Mouse (Mus musculus): Measurements from ENCODE around the gene Dohh.

Gene Dohh

GRCm38 (mm10) chr10:81383802-81384604 lies at the start of gene Dohh, which contains the start of gene Gm48551:
Gene Dohh, plus strand, starts transcription at chr10:81384428.
Gene Gm48551, plus strand, starts transcription at chr10:81384466.
- peak; percentile 97 for DNase-seq (ENCODE audit: low spot score in 2 of 2)

- no peak for DNase-seq (ENCODE audit: low spot score in 2 of 2)
Observed at GRCm38 (mm10) chr10:81335393-81336340, 48.6 kb upstream of the Dohh start.

DNA sequence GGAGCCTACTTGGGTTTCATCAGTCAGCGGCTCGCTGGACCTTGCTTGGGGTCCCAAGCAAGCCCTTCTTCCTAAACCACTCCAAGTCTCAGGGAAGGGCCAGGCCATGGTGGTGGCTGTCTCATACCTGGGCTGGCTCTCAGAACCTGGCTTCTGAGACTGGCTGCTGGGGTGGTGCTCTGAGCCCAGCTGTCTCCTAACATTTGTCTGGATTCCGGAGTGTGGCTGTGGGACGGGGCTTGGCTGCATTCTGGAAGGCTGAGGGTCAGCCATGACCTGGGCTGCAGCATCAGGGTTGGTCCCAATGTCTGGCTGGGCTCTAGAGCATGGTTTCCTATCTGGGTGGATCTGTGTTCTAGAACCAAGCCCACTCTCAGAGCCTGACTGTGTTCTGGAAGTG lies 47.7 kb upstream of the Dohh start:
- no peak for DNase-seq (ENCODE audit: low spot score in 2 of 2)

- DNase-seq (ENCODE audit: low spot score in 2 of 2), result no peak
Observed at GRCm38 (mm10) chr10:81340551-81341332, 43.5 kb upstream of the Dohh start.

DNA sequence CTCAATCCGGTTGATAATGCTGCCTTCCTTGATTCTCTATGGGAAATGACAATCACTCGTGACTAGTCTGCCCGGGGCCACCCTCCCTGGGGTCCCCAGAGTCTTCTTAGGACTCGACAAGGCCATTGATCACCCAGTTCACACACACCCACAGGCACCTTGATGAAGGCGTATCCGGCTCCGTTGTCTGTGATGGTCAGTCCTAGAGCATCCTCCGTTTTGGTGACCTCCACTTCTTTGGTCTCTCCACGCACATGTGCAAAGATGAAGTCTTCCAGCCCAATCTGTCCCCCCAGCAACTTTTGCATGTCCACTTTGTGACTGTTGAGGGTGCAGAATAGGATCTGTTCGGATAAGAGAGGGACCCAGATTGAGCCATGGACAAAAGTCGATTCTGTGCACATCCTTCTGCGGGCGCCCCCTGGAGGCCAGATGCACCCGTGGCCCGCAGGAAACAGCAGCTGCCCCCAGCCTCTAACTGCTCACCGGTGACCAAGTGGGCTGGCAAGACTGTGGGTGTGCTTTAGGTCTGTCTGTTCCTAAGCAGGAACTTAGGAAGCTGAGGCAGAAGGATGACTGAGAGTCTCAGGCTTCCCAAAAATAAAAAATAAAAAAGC lies 42.8 kb upstream of the Dohh start:
- peak in 1 of 2 experiments; percentile 71 for DNase-seq (ENCODE audit: low spot score in 2 of 2)

GRCm38 (mm10) chr10:81342686-81343505 lies 41.3 kb upstream of the Dohh start, which contains the start of gene Gipc3:
Gene Gipc3, minus strand, starts transcription at chr10:81343266.
- DNase-seq (ENCODE audit: low spot score in 2 of 2), result no peak

DNA sequence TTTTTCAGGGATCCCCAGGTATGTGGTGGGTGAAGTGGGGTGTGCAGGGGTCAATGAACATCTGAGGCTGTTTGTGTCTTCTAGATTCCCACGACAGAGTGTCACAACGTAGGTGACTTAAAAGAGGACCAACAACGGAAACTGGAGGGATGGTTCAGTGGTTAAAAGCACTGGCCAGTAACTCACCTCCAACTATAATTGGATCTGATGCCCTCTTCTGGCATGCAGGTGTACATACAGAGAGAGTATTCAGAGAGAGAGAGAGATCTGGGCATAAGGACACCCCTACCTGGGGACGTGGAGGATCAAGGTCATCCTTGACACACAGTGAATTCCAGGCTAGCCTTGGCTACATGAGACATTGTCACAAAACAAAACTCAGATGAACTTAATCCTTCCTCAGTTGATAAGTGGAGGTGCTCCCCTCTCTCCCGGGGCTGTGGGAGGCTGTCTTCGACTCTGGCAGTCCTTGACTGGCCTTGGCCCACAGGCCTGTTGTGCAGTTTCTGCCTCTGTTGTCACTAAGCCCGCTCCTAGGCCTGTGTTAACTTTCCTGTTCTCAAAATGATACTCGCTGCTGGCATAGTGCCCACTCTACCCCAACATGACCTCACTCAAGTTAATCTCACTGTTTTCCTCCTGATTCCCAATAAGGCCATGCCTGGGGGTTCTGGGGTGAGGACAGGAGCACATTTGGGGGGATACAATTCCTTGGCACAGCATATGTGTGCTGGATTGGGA lies 39.6 kb upstream of the Dohh start:
- peak; percentile 21 to 47 for DNase-seq (ENCODE audit: low spot score in 2 of 2)

GRCm38 (mm10) chr10:81345162-81345534 lies 39.1 kb upstream of the Dohh start:
- DNase-seq (ENCODE audit: low spot score in 2 of 2), result no peak

DNA sequence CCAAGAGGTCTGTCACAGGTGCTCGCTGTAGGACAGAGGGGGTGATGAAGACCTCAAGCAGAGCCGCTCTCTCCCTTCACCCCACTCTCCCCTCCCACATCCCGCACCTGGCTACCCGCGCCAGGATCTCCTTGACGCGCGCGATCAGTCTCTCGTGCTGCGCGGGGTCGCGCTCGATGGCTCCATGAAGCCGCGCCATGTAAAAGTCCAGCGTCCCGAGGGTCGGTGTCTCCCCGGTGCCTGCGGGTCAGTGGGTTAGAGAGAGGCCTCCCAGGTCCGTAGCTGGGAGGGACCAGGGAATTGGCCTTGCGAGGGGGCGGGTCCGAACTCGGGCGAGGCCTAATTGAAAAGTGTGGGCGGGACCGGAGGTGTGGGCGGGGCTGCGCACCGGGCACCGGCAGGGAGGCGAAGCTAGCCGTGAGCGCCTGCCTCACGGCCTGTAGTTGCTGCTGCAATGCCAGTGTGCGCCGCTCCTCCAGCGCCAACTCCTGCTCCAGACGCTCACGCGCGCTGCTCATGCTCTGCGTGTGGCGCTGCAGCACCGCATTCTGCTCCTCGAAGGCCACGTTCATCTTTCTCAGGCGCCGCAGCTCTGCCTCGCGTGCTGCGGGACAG lies 37.7 kb upstream of the Dohh start:
- DNase-seq (ENCODE audit: low spot score in 2 of 2), result peak; percentile 44 to 59

GRCm38 (mm10) chr10:81349146-81349545 lies 35.1 kb upstream of the Dohh start:
- no peak for DNase-seq (ENCODE audit: low spot score in 2 of 2)

GRCm38 (mm10) chr10:81349961-81350350 lies 34.3 kb upstream of the Dohh start:
- no peak for DNase-seq (ENCODE audit: low spot score in 2 of 2)

GRCm38 (mm10) chr10:81350351-81351063 lies 33.7 kb upstream of the Dohh start, which contains the start of gene Hmg20b:
Gene Hmg20b, minus strand, starts transcription at chr10:81350480.
- peak; percentile 98 to 99 for DNase-seq (ENCODE audit: low spot score in 2 of 2)

GRCm38 (mm10) chr10:81351678-81352291 lies 32.4 kb upstream of the Dohh start:
- DNase-seq (ENCODE audit: low spot score in 2 of 2), result peak in 1 of 2 experiments; percentile 44

DNA sequence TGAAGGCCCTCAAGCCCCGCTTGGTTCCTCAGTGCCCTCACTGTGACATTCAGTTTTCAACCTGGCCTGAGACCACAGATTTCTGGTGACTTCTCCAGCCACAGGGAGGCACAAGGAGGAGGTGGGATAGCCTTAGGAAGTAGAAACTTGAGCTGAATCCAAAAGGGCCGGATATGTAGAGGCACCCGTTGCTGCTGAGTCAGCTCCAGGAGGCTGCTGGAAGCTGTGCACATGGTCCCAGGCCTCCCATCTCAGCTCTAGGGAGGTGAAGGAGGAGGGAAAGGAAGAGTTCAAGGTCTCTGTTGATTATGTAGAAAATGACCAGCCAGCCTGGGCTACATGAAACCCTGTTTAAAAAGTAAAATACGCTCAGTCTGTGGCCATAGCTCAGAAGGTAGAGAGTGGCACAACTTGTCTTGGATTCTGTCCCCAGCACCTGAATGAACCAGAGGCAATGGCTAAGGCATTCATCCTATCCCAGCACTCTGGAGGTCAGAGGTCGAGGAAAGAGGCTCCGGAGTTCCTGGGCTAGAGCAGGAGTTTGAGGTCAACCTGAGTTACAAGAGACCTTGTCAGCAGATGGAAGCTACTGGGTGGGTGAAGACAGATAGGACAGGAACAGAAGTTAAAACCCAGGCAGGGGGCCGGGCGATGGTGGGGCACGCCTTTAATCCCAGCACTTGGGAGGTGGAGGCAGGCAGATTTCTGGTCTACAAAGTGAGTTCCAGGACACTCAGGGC lies 29.3 kb upstream of the Dohh start:
- no peak for DNase-seq (ENCODE audit: low spot score in 2 of 2)

DNA sequence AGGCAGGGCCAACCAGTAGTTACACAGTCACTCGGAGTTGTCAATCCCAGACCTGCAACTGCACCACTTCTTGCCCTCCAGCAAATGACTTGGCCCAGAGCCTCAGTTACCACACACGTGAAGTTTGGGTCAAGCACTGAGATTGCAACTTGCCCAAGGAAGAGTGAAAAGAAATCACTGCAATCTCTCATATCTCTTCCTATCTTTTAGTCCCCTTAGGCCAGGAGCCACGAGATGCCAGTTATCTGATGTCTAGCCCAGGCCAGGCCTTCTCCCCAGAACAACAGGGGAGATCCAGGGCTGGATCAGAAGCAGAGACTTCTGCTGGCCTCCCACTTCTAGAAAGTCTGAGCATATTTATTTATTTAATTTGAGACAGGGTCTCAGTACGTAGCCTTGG lies 28.7 kb upstream of the Dohh start:
- DNase-seq (ENCODE audit: low spot score in 2 of 2), result no peak

- peak in 1 of 2 experiments; percentile 68 for DNase-seq (ENCODE audit: low spot score in 2 of 2)
Observed at GRCm38 (mm10) chr10:81356352-81356990, 27.8 kb upstream of the Dohh start.

Measured in natural killer cell, adult 2 months (primary cell).